Mouse (Mus musculus): Measurements from ENCODE around the gene Fbxw13. TPM values are rescaled to one million over a fixed set of nuclear protein-coding genes. Genes with fewer than 3 reads are reported as not detected.

The Fbxw13 gene
- polyA plus RNA-seq, 1 experiment from 2014 or later: not detected

Other genes starting within 250 kb of the Fbxw13 start
- 2.2 and 3.2 TPM in 2 replicates for gene Col7a1, start 242.4 kb downstream of the Fbxw13 start, polyA plus RNA-seq (2016; fragmentation: Nextera tagmentation; extraction: Ambion mirVana)
- gene Ucn2, start 210.0 kb downstream of the Fbxw13 start, polyA plus RNA-seq (2016; fragmentation: Nextera tagmentation; extraction: Ambion mirVana): not detected in 2 replicates
- 16.5 and 18.4 TPM in 2 replicates for gene Pfkfb4, start 204.2 kb downstream of the Fbxw13 start, polyA plus RNA-seq (2016; fragmentation: Nextera tagmentation; extraction: Ambion mirVana)
- 35.6 and 37.3 TPM in 2 replicates for gene Shisa5, start 157.4 kb downstream of the Fbxw13 start, polyA plus RNA-seq (2016; fragmentation: Nextera tagmentation; extraction: Ambion mirVana)
- 8.4 and 8.9 TPM in 2 replicates for gene Trex1, start 136.2 kb downstream of the Fbxw13 start, polyA plus RNA-seq (2016; fragmentation: Nextera tagmentation; extraction: Ambion mirVana)
- 32.4 and 32.5 TPM in 2 replicates for gene Atrip, start 121.9 kb downstream of the Fbxw13 start, polyA plus RNA-seq (2016; fragmentation: Nextera tagmentation; extraction: Ambion mirVana)
- gene Ccdc51, start 113.5 kb downstream of the Fbxw13 start, polyA plus RNA-seq (2016; fragmentation: Nextera tagmentation; extraction: Ambion mirVana): 13.9 and 14.9 TPM in 2 replicates
- gene Tma7, start 113.4 kb downstream of the Fbxw13 start, polyA plus RNA-seq (2016; fragmentation: Nextera tagmentation; extraction: Ambion mirVana): 734 and 744 TPM in 2 replicates
- 39.9 and 44.4 TPM in 2 replicates for gene Plxnb1, start 100.6 kb downstream of the Fbxw13 start, polyA plus RNA-seq (2016; fragmentation: Nextera tagmentation; extraction: Ambion mirVana)
- not detected in 2 replicates for gene Fbxw21, start 33.9 kb downstream of the Fbxw13 start, polyA plus RNA-seq (2016; fragmentation: Nextera tagmentation; extraction: Ambion mirVana)
- not detected in 2 replicates for gene Fbxw20, start 38.8 kb upstream of the Fbxw13 start, polyA plus RNA-seq (2016; fragmentation: Nextera tagmentation; extraction: Ambion mirVana)
- not detected in 2 replicates for gene Fbxw14, start 91.7 kb upstream of the Fbxw13 start, polyA plus RNA-seq (2016; fragmentation: Nextera tagmentation; extraction: Ambion mirVana)
- not detected in 2 replicates for gene Fbxw28, start 143.7 kb upstream of the Fbxw13 start, polyA plus RNA-seq (2016; fragmentation: Nextera tagmentation; extraction: Ambion mirVana)
- gene Fbxw22, start 208.3 kb upstream of the Fbxw13 start, polyA plus RNA-seq (2016; fragmentation: Nextera tagmentation; extraction: Ambion mirVana): not detected in 2 replicates

All from forebrain, embryonic 12.5 days (tissue).